Mouse (Mus musculus) cortical plate, adult 2 months (tissue): Measurements from ENCODE around the gene Neurod2.

Experiments used
- CTCF ChIP-seq: fragments of 200-500 bp; IDR thresholded peaks from 2 replicates; pipeline ENCODE4 v1.5.1; 2011; ENCODE audit warnings: mild to moderate bottlenecking, control low read depth, low read length; ENCODE audit not compliant: insufficient read depth; ENCODE audit errors: extremely low read depth
- POLR2A ChIP-seq: fragments of 200-500 bp; IDR thresholded peaks from 2 replicates; pipeline ENCODE4 v1.6.1; 2011; ENCODE audit warnings: mild to moderate bottlenecking, low read length, control low read depth; ENCODE audit not compliant: insufficient read depth; ENCODE audit errors: extremely low read depth

DNA sequence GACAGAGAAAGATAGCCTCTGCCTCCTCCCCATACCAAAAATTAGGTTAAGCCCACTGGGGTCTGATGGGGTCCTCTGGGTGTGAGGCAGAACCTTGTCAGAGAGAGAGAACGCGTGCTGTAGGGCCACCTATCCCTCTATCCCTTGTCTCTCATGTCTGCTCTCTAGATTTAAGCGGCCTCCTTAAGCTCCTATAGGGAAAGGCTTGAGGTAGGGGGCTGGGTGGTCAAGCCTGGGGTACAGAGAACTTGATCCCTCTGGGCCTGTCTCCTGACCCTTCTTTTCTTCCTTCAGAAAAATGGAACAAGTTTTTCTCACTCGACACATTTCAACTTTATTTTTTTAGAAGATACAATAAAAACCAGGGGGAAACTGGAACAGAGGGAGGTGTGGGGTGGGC lies 3.4 kb upstream of the Neurod2 start:
- TF ChIP-seq POLR2A: no peak
- TF ChIP-seq CTCF: no peak
